Mouse (Mus musculus): ENCODE data around the gene Stip1. TPM values are rescaled to one million over a fixed set of nuclear protein-coding genes. Genes with fewer than 3 reads are reported as not detected.
"Not testable (repeated sequence)": the region's sequence is repeated elsewhere in the genome, so short reads cannot be mapped to it uniquely, and the experiment has no call there.

Stip1 gene
- polyA plus RNA-seq, 1 experiment from 2014 or later, result 294 TPM

DNA sequence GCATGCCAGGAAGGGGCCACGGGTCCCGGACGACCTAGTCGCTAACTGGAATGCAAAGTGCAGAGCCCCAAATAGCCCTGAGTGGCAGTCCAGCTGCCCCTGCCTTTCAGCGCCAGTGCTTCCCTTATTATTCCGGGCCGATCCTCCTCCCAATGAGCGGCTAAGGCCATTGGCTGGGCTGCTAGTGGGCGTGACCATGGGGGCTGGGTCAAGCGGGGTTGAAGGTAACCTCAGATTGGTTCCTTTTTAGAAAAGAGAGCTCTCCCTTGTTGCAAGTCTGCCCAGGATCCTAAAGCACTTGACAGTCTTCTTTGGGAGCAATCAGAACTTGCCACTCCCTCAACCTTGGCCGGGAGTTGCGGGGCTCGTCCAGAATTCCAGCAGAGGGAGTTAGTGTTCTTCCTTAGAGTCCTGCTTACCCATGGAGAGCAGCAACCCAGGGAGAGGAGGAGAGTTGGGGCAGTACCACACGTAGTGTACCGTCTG lies 18.0 kb upstream of the Stip1 start:
- Histone ChIP-seq H3K9me3 (no peaks in the 10 kb centered on the region), H3K36me3 (no peaks in the 10 kb centered on the region), H3K4me3 (peak overlapping the region; percentile 65; the same call in 1 of the 2 replicates), H3K4me1 (peaks cover 27% of the 10 kb centered on the region), H3K27ac (no peak overlapping the region), H3K4me2 (replicated peaks) (peak overlapping the region; percentile 100), H3K27me3 (replicated peaks) (peaks cover 47% of the 10 kb centered on the region), H3K9ac (0 out of 2 replicates have a peak overlapping the region, but pooled peaks have one; percentile 5)
- under 1% methylated on average over 15 of the region's 15 CpGs for whole genome bisulfite sequencing
- peak; percentile 51 for ATAC-seq (ENCODE audit: low FRiP score, low read depth)

DNA sequence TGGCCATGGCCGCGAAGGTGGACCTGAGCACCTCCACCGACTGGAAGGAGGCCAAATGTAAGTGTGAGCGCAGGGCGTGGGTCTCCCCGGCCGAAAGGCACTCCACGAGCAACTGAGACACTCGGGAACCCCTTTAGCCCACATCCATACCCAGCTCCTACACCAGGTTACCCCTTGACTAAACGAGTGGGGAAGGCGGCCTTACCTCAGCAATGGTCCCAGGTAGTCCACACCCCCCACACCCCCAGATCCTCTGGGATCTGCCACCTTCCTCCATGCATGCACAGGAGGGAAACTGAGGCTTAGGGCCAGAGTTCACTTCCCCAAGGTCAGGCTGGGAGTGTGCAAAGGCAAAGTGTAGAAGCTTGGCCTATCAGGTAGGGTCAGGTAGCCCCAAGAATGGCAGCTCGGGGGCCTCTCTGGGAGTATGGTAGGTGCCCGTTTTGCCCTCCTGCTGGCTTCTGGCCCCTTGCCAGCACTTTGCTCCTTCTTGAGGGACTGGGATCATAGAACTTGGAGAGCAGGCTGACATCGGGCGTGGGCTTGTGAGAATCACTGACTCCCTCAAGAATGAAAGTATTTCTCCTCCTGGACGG lies 17.5 kb upstream of the Stip1 start:
- Histone ChIP-seq H3K36me3 (no peaks in the 10 kb centered on the region), H3K4me3 (peak overlapping the region; percentile 65), H3K27me3 (replicated peaks) (peaks cover 47% of the 10 kb centered on the region), H3K9me3 (no peaks in the 10 kb centered on the region), H3K4me2 (replicated peaks) (peak overlapping the region; percentile 100), H3K9ac (peak overlapping the region; percentile 68), H3K4me1 (peaks cover 27% of the 10 kb centered on the region), H3K27ac (no peak overlapping the region)
- ATAC-seq (ENCODE audit: low FRiP score, low read depth), result peak; percentile 51
- WGBS, result 4% methylated on average over 16 of the region's 16 CpGs

DNA sequence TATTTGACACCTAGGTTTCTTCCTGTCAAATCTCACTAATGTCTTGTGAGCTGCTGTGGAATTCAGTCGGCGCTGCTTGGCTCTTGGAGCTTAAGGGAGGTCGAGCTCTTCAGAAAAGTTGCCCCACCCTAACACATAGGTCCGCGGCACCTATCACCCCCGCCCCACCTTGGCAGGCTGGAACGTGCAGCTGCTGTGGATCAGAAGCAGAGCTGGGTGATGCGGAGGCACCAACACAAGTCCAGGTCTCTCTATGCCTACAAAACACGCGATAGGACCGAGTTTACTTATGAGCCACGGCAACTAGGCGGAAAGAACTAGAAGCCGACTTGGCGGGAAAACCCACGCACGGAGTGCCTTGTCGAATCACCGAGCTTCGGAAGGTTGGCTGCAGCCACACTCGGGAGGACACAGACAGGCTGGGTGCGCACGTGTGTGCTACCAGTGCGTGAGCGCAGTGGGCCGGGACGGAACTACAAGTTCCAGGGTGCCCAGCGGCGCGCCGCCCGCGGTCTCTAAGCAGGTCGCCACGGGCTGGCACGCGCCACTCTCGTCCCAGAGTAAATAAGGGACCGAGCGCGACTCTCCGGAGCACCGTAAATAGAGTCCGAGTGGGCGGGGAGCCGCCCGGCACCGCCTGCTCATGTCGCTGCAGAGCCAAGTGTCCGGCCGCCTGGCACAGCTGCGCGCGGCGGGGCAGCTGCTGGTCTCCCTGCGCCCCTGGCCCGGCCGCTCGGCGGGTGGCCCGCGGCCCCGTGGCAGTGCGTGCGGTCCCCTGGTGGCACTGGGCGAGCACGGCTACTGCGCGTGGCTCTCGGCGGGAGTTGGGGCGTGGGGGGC lies 16.7 kb upstream of the Stip1 start, which contains the start of gene Macrod1:
Gene Macrod1 (plus strand): TSS at position 563 of the 840 bp plus-strand sequence.
- Histone ChIP-seq H3K27ac (no peak within 1 kb of the TSS), H3K9me3 (no peaks in the 10 kb centered on the region), H3K9ac (peak within 1 kb of the TSS; percentile 68), H3K4me2 (replicated peaks) (peak within 1 kb of the TSS; percentile 100), H3K27me3 (replicated peaks) (peaks cover 47% of the 10 kb centered on the region), H3K4me1 (peaks cover 27% of the 10 kb centered on the region), H3K36me3 (no peaks in the 10 kb centered on the region), H3K4me3 (peak within 1 kb of the TSS; percentile 65)
- WGBS, result 2% methylated on average over 72 of the region's 72 CpGs
- peak; percentile 88 for ATAC-seq (ENCODE audit: low FRiP score, low read depth)

DNA sequence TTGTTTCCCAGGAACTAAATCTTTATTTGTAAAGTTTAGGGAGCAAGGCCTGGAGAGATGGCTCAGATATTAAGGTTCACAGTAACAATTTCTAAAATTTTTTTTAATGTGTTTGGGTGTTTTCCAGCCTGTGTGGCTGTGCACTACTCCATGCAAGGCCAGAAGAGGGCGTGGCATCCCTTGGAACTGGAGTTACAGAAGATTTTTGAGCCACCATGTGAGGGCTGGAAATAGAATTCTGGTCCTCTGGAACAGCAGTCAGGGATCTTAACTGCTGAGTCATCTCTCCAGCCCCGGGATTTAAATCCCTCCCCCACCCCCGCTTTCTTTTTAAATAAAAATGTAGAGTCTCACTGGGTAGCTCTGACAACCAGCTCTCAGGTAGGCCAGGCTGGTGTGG lies 15.4 kb upstream of the Stip1 start:
- Histone ChIP-seq H3K4me2 (replicated peaks) (no peak overlapping the region), H3K4me3 (no peak overlapping the region), H3K27ac (no peak overlapping the region), H3K9ac (no peak overlapping the region), H3K36me3 (no peaks in the 10 kb centered on the region), H3K4me1 (peaks cover 27% of the 10 kb centered on the region), H3K27me3 (replicated peaks) (peaks cover 44% of the 10 kb centered on the region), H3K9me3 (no peaks in the 10 kb centered on the region)
- WGBS, result 44% methylated on average over 3 of the region's 3 CpGs
- ATAC-seq (ENCODE audit: low FRiP score, low read depth), result no peak

DNA sequence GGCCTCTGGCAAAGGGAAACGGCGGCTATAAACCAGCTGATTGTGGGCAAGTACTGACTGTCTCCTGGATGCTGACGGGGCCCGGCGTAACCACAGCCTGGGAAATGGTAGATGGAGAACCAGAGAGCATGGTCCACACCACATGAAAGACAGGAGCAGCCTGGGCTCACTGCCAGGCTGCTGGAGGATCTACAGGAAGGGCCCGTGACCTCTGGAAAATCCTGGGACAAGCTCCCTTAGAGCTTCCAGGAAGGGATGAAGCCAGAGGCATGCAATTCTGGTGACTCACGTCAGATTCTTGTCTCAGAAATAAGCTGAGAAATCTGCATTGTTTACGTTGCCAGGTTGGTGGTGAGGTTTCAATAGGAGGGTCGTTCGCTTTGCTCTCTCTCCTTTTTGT lies 15.0 kb upstream of the Stip1 start:
- no peak overlapping the region for H3K27ac ChIP-seq
- WGBS, result 52% methylated on average over 10 of the region's 10 CpGs
- H3K4me3 ChIP-seq, result no peak overlapping the region
- H3K9me3 ChIP-seq, result no peaks in the 10 kb centered on the region
- no peak for ATAC-seq (ENCODE audit: low FRiP score, low read depth)
- peaks cover 40% of the 10 kb centered on the region for H3K27me3 ChIP-seq (replicated peaks)
- H3K4me2 ChIP-seq (replicated peaks), result no peak overlapping the region
- no peaks in the 10 kb centered on the region for H3K36me3 ChIP-seq
- peaks cover 27% of the 10 kb centered on the region for H3K4me1 ChIP-seq
- no peak overlapping the region for H3K9ac ChIP-seq

DNA sequence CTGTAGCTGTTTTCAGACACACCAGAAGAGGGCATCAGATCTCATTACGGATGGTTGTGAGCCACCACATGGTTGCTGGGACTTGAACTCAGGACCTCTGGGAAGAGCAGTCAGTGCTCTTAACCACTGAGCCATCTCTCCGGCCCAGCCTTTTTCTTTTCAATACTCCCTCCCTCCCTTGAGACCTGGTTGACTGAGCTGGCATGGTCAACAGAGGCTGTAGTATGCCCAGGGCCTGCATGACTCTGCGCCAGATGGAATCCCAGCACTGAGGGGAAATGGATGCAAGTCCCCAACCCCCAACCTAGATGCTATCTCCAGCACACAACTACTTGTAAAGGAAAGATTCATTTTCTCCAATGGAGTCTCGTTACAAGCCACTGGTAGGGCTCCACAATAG lies 13.6 kb upstream of the Stip1 start:
- 86% methylated on average over 4 of the region's 4 CpGs for WGBS
- not testable (repeated sequence) for H3K9ac ChIP-seq; ATAC-seq (ENCODE audit: low FRiP score, low read depth); H3K4me2 ChIP-seq (replicated peaks); H3K27ac ChIP-seq; H3K4me3 ChIP-seq; H3K9me3 ChIP-seq; H3K36me3 ChIP-seq
- Histone ChIP-seq H3K4me1 (peaks cover 23% of the 10 kb centered on the region), H3K27me3 (replicated peaks) (peaks cover 28% of the 10 kb centered on the region)

DNA sequence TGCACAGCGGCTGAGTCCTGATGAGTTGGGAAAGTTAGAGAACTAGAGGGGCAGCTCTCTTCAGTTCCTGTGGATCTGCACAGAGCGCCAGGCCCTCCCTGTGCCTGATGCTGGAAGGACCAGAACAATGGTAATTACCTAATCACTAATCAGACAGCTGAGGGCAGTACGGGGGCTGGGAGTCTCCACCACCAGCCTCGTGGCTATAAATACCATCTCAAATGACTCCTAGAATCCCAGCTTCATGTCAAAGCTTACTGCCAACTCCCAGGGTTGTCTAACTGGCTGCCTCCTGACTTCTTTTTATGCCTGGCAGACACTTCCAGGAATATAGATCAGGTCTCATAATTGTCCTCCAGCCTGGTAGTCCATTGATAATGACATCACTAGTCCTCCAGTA lies 4.9 kb upstream of the Stip1 start:
- 21% methylated on average over 4 of the region's 4 CpGs for WGBS
- no peaks in the 10 kb centered on the region for H3K36me3 ChIP-seq
- no peaks in the 10 kb centered on the region for H3K9me3 ChIP-seq
- no peak for ATAC-seq (ENCODE audit: low FRiP score, low read depth)
- no peak overlapping the region for H3K4me2 ChIP-seq (replicated peaks)
- H3K9ac ChIP-seq, result no peak overlapping the region
- H3K4me3 ChIP-seq, result no peak overlapping the region
- no peak overlapping the region for H3K27ac ChIP-seq
- H3K4me1 ChIP-seq, result no peaks in the 10 kb centered on the region
- no peaks in the 10 kb centered on the region for H3K27me3 ChIP-seq (replicated peaks)

DNA sequence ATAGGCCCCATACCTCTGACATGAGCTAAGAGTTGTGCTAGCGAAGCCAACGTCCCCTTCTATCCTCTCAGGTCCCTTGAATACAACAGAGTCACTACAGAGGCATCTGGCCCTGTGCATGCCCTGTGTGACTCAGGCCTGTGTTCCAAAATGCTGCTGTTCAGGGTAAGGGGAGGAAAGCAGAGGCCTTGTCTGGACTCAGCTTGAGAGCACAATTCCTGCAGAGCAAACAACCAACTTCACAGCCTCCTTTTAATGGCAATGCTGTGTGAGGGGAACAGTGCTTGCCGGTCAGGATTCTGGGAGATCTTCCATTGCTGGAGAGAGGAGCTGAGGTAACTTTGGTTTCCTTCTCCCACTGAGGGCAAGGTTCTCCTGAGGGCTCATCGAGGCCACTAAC lies 4.5 kb upstream of the Stip1 start:
- H3K9me3 ChIP-seq, result no peaks in the 10 kb centered on the region
- no peak overlapping the region for H3K4me2 ChIP-seq (replicated peaks)
- no peak for ATAC-seq (ENCODE audit: low FRiP score, low read depth)
- H3K27me3 ChIP-seq (replicated peaks), result no peaks in the 10 kb centered on the region
- 40% methylated on average over 4 of the region's 4 CpGs for WGBS
- no peak overlapping the region for H3K4me3 ChIP-seq
- no peaks in the 10 kb centered on the region for H3K36me3 ChIP-seq
- H3K27ac ChIP-seq, result no peak overlapping the region
- H3K9ac ChIP-seq, result no peak overlapping the region
- H3K4me1 ChIP-seq, result no peaks in the 10 kb centered on the region

DNA sequence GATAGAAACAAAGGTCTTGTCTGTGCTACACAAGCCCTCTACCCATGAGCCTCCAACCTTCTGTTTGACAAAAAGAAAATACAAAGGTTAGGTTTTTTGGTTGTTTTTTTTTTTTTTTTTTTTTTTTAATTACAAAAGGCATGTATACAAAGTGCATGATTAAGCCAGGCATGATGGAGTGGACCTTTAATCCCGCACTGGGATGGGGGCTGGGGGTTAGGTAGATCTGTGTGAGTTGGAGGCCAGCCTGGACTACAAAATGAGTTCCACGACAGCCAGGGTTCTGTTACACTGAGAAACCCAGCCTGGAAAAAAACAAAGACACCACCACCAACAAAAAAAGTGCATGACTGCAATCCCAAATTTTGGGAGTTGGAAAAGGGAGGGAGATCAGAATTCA lies 1.4 kb upstream of the Stip1 start:
- no peaks in the 10 kb centered on the region for H3K9me3 ChIP-seq
- H3K4me3 ChIP-seq, result no peak overlapping the region
- no peak overlapping the region for H3K9ac ChIP-seq
- H3K4me1 ChIP-seq, result peaks cover 19% of the 10 kb centered on the region
- H3K36me3 ChIP-seq, result peaks cover 3% of the 10 kb centered on the region; the same call in 1 of the 2 replicates
- WGBS, result 90% methylated on average over 2 of the region's 2 CpGs
- peak overlapping the region; percentile 72; the same call in 1 of the 2 replicates for H3K4me2 ChIP-seq (replicated peaks)
- no peaks in the 10 kb centered on the region for H3K27me3 ChIP-seq (replicated peaks)
- H3K27ac ChIP-seq, result no peak overlapping the region; the same call in 1 of the 2 replicates
- ATAC-seq (ENCODE audit: low FRiP score, low read depth), result no peak

DNA sequence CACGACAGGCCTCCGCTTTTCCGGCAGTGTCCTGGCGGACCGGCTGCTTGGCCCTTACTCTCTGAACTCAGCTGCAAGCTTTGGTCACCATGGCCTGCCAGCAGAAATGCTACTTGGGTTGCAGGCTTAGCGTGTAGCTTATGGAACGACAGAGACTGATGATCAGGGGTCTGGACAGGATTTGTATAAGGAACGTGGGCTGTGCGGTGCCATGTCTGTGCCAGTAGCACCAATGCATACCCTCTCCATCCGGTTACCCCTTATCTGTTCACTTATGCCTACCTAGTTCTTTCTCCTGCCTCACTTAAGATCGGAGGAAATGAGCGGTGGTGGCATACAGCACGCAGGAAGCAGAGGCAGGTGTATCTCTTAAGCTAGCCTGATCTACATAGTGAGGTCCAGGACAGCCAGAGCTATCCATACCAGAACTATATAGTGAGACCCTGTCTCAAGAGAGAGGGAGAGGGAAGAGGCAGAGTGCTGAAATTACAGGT lies 917 bp upstream of the Stip1 start:
- ATAC-seq (ENCODE audit: low FRiP score, low read depth), result peak; percentile 2; the same call in 1 of the 2 replicates
- 26% methylated on average over 13 of the region's 13 CpGs for WGBS
- Histone ChIP-seq H3K4me2 (replicated peaks) (peak overlapping the region; percentile 72), H3K9ac (peak overlapping the region; percentile 71), H3K4me3 (peak overlapping the region; percentile 46), H3K27ac (peak overlapping the region; percentile 77), H3K27me3 (replicated peaks) (no peaks in the 10 kb centered on the region), H3K4me1 (peaks cover 19% of the 10 kb centered on the region), H3K9me3 (no peaks in the 10 kb centered on the region), H3K36me3 (peaks cover 3% of the 10 kb centered on the region; the same call in 1 of the 2 replicates)

DNA sequence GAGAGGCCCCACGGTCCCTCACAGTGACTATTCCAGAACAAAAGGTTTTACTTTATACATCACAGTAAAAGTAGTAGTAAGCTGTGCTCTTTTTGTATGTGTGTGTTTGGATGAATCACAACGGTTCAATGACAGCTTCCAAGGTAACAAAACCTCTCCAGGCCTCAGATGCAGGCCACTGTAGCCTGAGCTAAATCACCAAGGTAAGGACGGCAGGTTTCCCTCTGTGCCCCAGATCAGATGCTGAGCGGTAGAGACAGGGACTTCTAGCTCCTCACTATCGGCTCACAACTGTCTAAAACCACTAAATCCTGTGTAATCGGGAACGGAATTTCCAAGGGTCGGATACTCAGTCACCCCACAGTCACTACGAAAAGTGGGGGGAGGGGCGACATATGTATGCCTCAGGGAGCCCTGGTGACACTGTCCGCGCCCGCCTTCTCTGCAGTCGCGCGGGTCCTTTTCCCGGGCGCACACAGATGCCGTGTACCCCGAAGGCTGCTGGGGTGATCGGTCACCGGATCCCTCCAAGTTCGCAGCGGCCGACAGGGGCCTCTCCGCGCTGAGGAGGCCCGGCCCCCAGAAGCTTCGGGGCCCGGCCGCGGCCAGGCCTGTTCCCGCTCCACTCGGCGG lies 563 bp downstream of the Stip1 start:
- Histone ChIP-seq H3K27me3 (replicated peaks) (no peaks in the 10 kb centered on the region), H3K9ac (peak overlapping the region; percentile 92), H3K4me3 (peak overlapping the region; percentile 89), H3K9me3 (no peaks in the 10 kb centered on the region), H3K4me1 (peaks cover 19% of the 10 kb centered on the region), H3K4me2 (replicated peaks) (peak overlapping the region; percentile 65), H3K36me3 (peaks cover 15% of the 10 kb centered on the region), H3K27ac (peak overlapping the region; percentile 81)
- 2% methylated on average over 35 of the region's 35 CpGs for WGBS
- peak; percentile 39 for ATAC-seq (ENCODE audit: low FRiP score, low read depth)

DNA sequence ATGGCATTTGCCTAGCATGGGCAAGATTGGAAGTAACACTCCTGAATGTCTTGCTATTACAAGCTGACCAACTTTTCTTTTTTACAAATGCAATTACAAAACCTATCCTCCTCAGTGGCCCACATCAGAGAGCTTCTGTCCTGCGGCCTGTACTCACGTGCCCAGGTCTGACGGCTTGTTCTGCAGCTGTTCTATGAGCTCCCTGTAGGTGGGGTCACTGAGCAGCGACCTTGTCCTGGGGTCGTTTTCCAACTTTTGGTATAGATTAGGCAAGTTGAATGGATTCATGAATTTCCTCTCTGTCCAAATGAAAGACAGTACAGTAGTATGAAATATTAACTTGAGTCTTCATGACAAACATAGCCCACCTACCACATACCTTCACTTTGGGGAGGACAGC lies 5.8 kb downstream of the Stip1 start:
- H3K4me1 ChIP-seq, result peaks cover 18% of the 10 kb centered on the region
- H3K9me3 ChIP-seq, result no peaks in the 10 kb centered on the region
- H3K27ac ChIP-seq, result no peak overlapping the region
- WGBS, result 93% methylated on average over 5 of the region's 5 CpGs
- peaks cover 65% of the 10 kb centered on the region for H3K36me3 ChIP-seq
- no peak overlapping the region for H3K4me2 ChIP-seq (replicated peaks)
- H3K27me3 ChIP-seq (replicated peaks), result no peaks in the 10 kb centered on the region
- H3K9ac ChIP-seq, result no peak overlapping the region
- no peak for ATAC-seq (ENCODE audit: low FRiP score, low read depth)
- H3K4me3 ChIP-seq, result no peak overlapping the region

Data from neural tube, embryonic 12.5 days (tissue).